Mouse (Mus musculus): ENCODE measurements at regions not wholly inside any gene's neighbourhood (a gene's known extent, or its start where the extent isn't known, plus 50 kb on each side); places are given as distances from the start of the nearest gene placed in this dataset.
"Not testable (repeated sequence)": the region's sequence is repeated elsewhere in the genome, so short reads cannot be mapped to it uniquely, and the experiment has no call there.

DNA sequence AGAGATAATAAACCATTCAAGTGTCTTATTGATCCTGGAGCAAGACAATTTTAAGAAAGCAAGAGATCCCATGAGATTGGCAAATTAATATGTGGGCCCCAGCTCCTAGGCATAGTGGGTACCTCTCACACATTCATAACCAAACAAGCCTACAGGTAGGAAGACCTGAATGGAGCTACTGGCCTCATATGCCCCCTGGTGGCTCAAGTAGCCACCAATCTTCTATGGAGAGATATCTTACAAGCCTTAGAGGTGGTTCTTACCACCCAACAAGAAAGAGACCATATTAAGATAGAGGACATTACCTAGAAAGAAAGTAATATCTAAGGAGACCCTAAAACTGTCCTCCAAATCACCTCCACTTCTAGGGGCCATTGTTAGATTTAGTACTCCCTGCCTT lies 523.2 kb downstream of the Hace1 start:
- no peak for DNase-seq

DNA sequence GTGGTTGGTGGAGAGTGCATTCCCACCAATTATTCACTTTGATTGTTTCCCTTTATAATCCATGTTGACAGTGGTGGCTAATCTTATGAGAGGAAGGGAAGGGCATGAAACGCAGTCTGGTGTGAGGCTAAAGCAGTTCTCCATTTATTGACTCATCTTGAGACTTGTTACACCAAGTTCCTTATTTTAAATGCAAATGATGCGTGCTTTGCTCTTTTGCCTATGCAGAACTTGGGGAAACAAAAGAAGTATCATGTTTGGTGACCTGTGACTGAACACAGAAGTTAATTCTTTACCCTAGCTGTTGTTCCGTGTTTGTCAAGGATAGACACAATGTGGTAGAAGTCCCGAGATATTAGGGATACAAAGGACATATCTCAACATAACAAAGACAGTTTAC lies 531.2 kb downstream of the Hace1 start:
- DNase-seq: no peak

DNA sequence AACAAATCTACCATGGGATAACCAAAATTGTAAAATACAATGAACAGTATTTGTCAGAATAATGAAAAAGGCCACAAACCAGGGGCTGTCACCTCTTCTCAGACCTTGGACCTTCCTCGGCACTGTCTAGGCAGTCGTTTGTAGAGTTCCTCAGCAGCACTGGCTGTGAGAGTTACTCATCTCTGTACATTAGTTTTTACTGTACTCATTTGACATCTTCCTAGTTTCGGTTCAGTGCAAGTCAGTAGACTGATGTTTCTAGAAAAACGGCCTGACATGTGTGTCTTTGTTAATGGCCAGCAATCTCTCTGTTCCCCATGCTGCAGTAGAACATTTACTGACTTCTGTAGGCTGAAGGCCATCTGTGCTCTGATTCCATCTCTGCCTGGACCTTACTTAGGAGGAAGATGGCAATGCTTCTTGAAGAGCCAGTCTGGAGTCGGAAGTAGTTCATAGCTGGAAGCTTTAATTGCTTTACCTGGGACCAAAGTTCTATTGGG lies 537.1 kb downstream of the Hace1 start:
- DNase-seq: no peak

DNA sequence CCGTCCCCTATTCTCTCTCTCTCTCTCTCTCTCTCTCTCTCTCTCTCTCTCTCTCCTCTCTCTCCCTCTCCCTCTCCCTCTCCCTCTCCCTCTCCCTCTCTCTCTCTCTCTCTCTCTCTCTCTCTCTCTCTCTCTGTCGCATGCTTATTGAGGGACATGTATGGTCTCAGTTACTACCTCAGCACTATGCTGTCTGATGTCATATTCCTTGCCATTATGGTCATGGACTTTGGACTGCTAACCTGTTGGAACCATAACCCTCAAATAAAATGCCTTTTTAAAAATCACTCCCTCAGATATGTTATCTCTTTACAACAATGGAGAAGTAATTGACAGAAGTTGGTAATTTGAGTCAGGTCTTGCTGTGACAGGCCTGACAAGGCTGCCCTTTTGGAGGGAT lies 544.8 kb downstream of the Hace1 start:
- DNase-seq: not testable (repeated sequence)

DNA sequence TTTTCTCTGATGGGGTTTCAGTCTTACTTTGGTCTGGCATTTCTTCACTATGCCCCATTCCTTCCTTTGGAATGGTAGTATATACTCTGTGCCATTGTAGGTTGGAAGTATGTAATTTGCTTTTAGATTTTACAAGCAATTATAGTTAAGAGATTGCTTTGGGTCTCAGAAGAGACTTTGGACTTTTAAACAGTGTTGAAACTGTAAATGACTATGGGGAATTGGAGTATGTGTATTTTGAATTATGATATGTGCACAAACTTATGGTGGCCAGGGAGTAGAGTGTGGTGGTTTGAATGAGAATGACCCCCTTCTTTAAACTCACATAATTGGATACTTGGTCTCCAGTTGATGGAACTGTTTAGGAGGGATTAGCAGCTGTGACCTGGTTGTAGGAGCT lies 546.2 kb downstream of the Hace1 start:
- no peak for DNase-seq

DNA sequence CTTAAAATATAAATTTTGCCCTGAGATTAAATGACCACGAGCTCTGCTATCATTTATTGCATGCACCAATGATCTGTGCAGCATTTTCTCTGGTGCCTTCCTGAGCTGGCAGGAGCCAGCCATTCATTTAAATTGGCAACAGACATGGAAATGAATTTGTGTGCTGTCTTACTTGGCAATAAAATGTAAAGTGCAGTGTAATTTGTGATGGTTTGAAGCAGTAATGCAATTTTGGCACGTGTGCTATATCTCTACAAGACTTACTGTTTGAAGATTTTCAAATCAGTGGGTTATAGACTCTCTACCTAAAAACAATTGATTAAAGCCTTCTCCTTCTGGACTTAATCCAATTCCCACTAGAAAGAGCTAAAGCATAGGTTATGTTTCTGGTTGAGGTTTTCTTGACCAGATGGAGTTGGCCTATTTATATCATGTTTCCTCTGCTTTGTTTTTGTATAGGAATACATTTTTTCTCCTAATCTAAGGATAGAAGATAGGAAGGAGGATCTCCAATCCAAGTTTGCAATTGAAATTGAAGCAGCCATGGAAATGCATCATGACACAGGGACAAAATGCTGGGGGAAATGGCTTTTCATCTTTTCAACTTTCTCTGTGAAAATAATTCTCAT lies 557.6 kb downstream of the Hace1 start:
- no peak for DNase-seq

DNA sequence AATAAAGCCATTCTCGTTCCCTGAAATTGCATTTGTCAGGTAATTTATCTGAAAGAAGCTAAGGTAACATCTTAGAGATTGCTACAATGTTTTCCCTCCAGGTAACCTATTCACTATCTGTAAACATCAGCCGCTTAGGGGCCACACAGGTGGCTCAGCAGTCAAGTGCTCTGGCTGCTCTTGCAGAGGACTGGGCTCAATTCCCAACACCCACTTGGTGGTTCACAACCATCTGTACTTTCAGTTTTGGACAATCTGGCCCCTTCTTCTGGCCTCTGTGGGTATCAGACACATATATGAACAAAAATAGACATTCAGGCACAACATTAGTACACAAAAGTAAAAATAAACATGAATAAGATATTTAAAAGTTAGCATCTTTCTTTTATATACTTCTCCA lies 596.4 kb downstream of the Hace1 start:
- no peak for DNase-seq

DNA sequence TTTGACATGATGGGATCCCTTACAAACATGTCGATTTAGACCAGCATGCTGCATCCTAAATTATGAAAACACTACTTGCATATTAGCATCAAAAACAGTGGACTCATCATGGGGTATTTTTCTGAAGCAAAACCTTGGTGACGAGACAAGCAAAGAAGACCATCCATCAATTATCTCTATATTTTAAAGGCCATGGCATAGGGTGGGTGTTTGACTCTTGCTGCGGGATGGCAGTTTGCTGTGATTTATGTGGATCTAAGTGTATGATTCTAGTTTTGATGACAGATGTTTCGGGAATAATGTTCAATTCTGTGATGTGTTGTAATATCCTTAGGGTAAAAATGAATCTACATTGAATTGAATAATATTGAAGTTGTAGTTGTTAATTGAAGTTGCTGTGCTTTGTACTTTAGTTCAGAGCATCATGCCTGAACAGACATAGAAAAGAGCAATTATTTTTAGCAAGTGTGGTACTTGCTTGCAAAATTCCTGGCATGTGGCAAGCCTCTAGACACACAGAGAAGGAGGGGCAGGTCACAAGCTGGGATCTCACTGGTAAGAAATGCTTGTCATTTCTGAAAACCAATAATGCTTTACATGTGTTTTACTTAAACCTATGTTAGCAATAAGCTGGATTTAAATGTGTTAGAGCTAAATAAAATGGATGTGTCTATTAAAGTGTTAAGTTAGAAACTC lies 608.3 kb downstream of the Hace1 start:
- no peak for DNase-seq

DNA sequence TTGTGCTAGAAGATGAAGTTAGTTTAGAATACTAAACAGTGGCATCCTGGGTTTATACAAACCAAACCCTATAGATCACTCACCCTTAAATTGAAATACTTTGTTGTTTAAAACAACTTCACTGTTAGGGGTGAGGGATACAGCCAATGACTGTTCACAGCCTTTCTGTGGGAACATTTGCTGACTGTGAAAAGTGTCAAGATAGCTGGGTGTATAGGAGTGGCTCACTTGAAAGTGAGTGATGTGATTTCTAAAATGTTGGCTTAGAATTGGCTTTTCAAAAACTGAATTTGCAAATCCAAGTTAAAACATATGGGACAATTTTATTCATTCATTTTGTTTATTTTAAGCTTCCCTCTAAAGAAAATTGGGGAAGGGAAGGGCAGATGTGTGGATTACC lies 616.5 kb downstream of the Hace1 start:
- DNase-seq: no peak

DNA sequence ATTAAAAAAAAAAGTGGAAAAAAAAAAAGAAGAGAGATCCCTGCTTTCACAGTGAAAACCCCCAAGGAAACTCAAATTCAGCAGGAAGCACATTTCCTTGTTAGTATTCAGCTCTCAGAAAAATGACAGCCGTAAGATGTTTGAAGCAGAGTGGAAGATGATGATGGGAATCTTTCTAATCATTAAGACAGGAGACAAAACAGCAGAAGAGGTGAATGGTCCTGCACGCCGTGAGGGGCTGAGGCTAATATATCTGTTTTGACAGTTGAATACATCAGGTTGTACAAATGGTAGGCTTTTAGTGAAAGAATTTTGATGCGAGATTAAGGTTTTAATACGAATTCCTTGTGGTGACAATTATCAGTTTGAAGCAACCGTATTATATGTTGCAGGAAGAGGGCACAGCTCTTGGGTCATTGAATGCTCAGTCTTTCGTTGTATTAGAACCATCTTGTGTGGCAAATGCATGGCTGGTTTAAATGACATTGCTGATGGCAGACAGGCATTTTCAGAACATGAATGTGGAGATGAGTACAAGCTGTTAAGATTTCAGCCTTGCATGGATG lies 649.3 kb downstream of the Hace1 start:
- no peak for DNase-seq

DNA sequence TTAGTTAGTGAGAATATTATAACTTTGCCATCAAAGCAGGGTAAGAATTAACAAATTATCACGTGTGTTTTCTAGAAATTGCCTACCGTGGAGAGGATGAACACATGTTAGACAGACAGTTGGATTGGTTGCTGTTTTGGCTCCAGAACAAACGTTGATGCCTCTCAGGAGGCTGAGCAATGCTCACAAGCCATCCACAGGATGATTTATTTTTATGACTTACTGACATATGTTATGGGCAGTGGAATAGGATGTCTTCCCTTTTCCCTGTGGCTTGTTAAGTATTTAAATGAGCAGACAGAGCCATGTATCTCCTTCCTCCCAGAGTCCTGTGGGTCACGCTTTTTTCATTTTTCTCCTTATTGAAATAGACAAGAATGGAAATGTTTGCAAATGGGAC lies 652.0 kb downstream of the Hace1 start:
- DNase-seq: no peak

DNA sequence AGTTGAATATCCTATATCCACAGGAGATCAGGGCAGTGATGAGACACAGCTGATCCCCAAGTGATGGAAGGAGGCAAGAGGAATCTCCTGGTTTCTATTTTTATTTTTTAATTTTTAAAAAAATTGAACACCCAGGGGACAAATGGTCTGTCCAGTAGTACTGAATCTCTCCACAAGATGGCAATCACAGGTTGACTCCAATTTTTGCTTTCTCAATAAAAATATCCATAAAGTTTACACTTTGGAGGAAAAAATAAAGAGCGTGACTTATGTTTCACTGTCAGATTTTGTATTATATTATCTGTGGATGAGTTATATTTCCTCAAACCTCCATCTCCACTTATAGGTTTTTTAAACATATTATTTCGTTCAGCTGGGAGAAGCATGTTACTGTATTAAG lies 658.0 kb downstream of the Hace1 start:
- no peak for DNase-seq

DNA sequence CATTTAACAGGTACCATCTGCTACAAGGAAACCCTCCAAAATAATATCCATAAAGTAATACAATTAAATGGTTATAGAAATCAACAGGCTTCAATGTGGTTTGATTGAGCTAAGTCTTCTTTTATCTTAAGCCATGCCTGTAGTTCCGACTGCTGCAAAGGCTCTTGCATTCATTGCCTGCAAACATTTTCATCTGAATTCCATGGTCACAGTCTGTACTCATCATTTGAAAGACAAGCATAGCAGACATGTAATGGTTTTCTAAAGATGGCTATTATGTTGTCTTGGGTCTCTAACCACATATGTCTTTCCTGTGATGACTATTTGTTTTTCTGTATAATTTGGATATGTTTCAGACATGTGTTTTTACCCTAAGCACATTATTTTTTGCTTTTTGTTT lies 677.9 kb downstream of the Hace1 start:
- DNase-seq: no peak

DNA sequence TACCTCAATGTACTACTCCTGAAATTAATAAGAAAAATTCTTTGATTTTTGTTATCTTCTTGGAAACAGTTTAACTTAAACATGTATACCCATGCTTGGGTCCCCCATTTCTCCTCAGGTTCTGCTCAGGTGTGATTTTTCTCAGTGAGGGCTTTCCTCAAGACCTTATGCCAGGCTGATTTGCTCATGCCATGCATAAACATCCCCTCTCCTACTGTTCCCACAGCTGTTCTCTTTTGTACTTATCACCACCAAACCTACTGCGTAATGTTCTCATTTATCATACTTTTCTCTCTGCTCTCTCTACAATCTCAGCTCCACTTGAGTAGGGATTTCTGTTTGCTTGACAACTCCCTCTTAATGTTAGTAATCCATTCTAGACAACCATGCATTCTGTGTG lies 692.1 kb downstream of the Hace1 start:
- no peak for DNase-seq

DNA sequence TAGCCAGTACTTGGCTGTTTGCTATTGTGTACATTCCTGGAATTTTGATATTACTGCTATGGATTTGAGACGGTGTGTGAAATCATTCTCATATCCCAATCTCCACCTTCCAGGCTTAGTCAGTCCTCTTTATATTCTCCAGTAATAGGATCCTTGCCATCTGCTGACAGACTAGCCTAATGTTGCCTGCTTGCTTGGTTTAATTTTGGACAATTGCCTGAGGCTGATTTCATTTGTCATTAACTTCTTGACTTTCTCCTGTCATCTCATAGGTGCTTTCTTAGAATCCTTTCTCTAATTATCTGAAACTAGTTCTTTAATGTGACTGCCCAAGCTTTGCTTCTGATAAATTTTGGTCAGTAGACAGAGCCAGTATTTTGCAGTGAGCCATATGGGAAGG lies 696.2 kb downstream of the Hace1 start:
- no peak for DNase-seq

DNA sequence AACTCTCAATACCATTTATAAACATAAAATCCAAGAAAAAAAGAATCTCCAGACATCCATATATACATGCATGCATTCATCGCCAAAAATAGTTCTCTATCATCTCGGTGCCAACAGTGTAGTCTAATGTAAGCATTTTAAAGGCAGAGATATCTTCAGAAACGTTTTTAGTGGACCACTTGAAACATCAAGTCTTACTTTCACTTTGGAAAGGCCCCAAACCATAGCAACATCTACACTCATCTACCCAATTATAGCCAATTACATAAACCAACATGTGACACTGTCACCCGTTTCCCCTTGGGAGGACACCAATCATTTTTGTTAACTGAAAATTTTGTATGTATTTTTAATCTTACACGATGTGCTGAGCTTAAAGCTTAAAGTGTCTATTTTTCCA lies 716.7 kb downstream of the Hace1 start:
- no peak for DNase-seq

DNA sequence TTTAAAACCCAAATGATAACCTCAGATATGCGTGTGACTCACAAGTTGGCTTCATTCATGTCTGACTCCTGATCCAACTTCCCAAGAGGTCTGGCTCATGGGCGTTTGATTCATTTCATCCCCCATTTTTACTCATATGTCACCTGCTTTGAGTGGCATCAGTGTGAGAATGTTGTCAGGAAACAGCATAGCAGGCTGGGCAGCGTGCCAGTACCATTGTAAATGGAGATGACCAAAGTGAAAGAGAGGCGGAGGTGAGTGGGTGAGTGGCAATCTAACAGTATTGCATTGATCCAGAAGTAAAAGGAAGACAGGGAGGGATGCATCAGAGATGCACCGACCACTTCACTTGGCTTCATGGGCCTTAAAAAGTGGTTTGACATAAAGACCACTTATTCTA lies 720.7 kb downstream of the Hace1 start:
- DNase-seq: no peak

DNA sequence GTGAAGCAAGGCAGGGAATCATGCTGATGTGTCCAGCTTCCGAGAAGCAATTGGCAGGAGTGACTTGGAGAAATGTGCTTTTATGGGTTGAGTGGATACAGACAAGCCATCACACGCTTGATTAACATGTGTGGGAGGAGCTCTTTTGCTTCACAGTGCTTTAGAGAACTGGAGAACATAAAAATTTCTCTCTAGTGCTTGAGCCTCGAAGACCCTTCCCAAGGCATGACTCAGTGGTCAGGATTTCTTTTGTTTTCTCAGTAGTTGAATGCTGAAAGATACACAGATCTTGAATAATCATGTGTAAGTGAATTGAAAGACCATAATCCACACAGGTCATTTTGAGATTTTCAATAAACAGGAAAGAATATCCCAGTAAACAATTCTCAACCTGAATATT lies 721.9 kb downstream of the Hace1 start:
- DNase-seq: no peak

DNA sequence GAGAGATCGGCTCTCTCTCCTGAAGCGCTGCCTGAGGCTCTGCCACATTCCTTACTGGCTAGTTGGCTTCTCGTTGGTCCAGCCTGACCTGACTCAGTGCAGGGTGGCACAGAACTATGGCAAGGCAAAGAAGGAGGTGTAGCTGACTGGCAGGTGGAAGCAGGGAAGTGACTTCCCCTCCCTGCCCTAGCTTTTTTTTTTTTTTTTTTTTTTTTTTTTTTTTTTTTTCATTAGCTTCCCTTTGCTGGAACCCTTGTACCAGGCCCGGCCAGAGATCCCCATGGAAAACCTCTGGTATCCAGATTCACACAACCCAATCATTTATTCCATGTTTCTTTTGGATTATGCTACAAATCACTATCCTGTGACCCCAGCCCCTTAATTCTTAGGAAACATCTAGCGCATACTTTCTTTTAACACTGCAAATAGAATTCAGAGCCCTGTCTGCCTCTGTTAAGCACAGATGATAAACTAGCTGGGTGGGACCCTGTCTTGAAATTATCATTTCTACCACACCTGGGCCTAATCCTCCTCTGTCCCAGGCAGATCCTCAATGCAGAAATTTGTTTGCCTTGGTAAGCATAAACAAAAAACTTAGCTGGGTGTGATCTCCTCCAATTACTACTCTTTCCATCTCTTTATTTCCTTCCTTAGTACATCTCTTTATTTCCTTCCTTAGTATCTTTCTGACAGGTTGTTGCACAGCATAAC lies 742.9 kb downstream of the Hace1 start:
- DNase-seq: no peak

DNA sequence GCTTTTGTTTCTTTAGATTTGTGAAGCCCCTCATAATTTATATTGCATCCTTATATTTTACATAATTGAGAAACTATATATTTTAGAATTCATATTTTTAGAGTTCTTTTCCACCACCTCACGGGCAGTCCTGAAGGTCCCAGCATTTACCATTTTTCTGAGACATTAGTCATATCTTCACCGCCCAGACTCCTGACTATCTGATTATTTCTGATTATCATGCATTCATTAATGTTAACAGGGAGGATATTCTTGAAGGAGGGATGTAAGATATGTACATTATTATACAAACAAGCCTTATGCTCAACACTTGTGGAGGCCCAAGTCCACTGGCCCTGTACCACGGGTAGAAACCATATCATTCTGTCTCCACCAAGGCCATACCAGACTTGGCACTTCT lies 743.4 kb downstream of the Hace1 start:
- no peak for DNase-seq

DNA sequence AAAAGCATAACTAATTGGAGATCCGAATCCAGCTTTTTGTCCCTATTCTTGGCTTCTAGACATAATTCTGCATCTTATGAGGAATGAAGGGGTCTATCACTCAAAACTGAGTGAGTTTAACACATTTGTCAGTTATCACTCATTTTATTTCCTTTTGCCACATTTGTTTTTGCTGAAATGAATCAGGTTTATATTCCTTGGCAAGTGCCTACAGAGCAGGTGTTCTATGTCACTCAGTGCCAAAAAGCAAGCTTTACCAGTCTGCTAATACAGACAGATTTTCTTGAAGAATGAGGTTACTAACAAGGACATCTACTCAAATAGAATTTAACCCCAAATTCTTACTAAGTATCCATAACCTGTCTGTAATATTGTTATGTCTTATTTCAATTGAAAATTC lies 751.4 kb downstream of the Hace1 start:
- DNase-seq: no peak

DNA sequence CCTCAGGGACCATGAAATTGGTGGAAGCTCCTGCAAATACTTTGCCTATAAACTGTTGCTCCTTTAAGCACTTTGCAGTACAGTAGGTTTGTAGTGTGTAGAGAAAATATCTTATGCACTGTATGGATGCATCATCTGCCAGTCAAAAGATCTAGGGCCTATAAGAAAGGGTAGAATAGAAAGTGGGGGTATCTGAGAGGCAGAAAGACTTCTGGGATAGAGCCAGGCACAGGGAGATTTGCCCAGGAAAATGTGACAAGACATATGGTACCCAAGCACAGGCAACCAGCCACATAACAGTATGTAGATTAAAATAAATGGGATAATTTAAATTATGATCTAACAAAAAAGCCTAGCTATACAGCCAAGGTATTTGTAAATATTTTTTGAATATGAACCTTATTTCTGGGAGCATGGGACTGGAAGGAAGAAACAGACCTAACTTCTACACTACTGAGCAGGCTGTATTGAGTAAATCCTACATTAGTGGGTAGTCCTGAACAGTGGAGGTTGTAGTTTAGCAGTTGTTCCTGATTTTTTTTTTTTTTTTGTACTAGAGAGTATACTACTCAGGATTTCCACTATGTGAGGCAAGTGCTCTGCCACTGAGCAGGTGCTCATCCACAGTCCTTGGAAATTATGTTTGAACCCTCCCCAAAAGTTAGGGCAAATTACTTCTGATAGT lies 754.1 kb downstream of the Hace1 start:
- DNase-seq: no peak

DNA sequence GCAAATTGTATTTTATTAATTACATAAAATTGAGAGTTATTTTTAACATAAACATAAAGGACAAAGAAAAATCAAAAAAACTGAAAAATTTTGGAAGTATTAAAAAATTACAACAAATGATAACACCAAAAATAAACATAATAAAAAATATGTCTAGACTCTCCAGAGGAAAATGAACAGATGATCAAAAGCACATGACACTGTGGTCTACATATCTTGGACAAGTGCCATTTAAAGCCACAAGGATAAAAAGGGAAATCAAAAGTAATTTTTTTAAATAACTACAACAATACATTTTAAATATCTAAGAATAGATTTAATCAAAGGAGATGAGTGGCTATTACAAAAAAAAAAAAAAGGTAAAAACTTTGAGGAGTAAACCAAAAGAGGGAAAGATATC lies 755.6 kb downstream of the Hace1 start:
- no peak for DNase-seq

Measured in adrenal gland, postnatal 14 days (tissue).